Mouse (Mus musculus) megakaryocyte, embryonic 14.5 days (primary cell): Measurements from ENCODE around the gene Frs2. TPM values are rescaled to one million over a fixed set of nuclear protein-coding genes. Genes with fewer than 3 reads are reported as not detected.

Source experiments
- H3K27me3 ChIP-seq: replicated peaks from 2 replicates; pipeline ENCODE3; 2012; ENCODE audit warnings: inconsistent platforms
- H3K36me3 ChIP-seq: replicated peaks from 2 replicates; pipeline ENCODE3; 2012; ENCODE audit warnings: low read length, inconsistent platforms, mixed read lengths
- H3K4me1 ChIP-seq: 2 replicates; pipeline ENCODE4 v1.6.1; 2012; ENCODE audit warnings: inconsistent platforms
- H3K4me3 ChIP-seq: replicated peaks from 2 replicates; pipeline ENCODE3; 2012; ENCODE audit warnings: moderate library complexity, mild to moderate bottlenecking, inconsistent platforms
- H3K9me3 ChIP-seq: 2 replicates; pipeline ENCODE4 v1.6.1; 2012; ENCODE audit warnings: inconsistent platforms
- FLI1 ChIP-seq: IDR thresholded peaks from 2 replicates; pipeline ENCODE4 v1.6.1; 2012; ENCODE audit warnings: low read length, inconsistent platforms, mixed read lengths
- GATA1 ChIP-seq: IDR thresholded peaks from 3 replicates; pipeline ENCODE4 v1.6.1; 2012; ENCODE audit warnings: mixed read lengths, low read length, inconsistent platforms, borderline replicate concordance
- polyA plus RNA-seq: library from polyadenylated mRNA; stranded (reverse); fragments of >175 nt; gene quantifications from 2 replicates; pipeline ENCODE4 v1.2.3, GENCODE M21; 2012; ENCODE audit warnings: low replicate concordance; ENCODE audit not compliant: insufficient read depth

Gene Frs2
- polyA plus RNA-seq, 1 experiment, result 1.5 TPM

- no peak overlapping the region for H3K4me3 ChIP-seq
- peaks cover 19% of the 10 kb centered on the region for H3K36me3 ChIP-seq
- peaks cover 93% of the 10 kb centered on the region for H3K4me1 ChIP-seq
- no peak for TF ChIP-seq FLI1
- H3K27me3 ChIP-seq, result no peaks in the 10 kb centered on the region
- H3K9me3 ChIP-seq, result no peaks in the 10 kb centered on the region
Observed at GRCm38 (mm10) chr10:117110271-117110670, 38.1 kb downstream of the Frs2 start.

- Histone ChIP-seq H3K4me3 (peak overlapping the region; percentile 82), H3K9me3 (no peaks in the 10 kb centered on the region), H3K27me3 (no peaks in the 10 kb centered on the region), H3K36me3 (peaks cover 22% of the 10 kb centered on the region), H3K4me1 (peaks cover 93% of the 10 kb centered on the region)
- TF ChIP-seq GATA1, result no peak
- no peak for TF ChIP-seq FLI1
Observed at GRCm38 (mm10) chr10:117106686-117107085, 41.6 kb downstream of the Frs2 start.

- TF ChIP-seq GATA1 (no peak), FLI1 (no peak)
- no peaks in the 10 kb centered on the region for H3K9me3 ChIP-seq
- peaks cover 22% of the 10 kb centered on the region for H3K36me3 ChIP-seq
- peak overlapping the region; percentile 35 for H3K4me3 ChIP-seq
- H3K27me3 ChIP-seq, result no peaks in the 10 kb centered on the region
- peaks cover 88% of the 10 kb centered on the region for H3K4me1 ChIP-seq
Observed at GRCm38 (mm10) chr10:117106244-117106643, 42.1 kb downstream of the Frs2 start.

- Histone ChIP-seq H3K9me3 (no peaks in the 10 kb centered on the region), H3K4me3 (peak overlapping the region; percentile 88), H3K4me1 (peaks cover 81% of the 10 kb centered on the region), H3K36me3 (peaks cover 26% of the 10 kb centered on the region), H3K27me3 (no peaks in the 10 kb centered on the region)
- TF ChIP-seq FLI1, result no peak
- no peak for TF ChIP-seq GATA1
Observed at GRCm38 (mm10) chr10:117105015-117105414, 43.3 kb downstream of the Frs2 start.

GRCm38 (mm10) chr10:117103854-117104598 is 44.3 kb downstream of the Frs2 start:
- H3K36me3 ChIP-seq, result peaks cover 26% of the 10 kb centered on the region
- H3K4me1 ChIP-seq, result peaks cover 81% of the 10 kb centered on the region
- H3K9me3 ChIP-seq, result no peaks in the 10 kb centered on the region
- TF ChIP-seq GATA1, result no peak
- peak overlapping the region; percentile 60 for H3K4me3 ChIP-seq
- no peaks in the 10 kb centered on the region for H3K27me3 ChIP-seq

- H3K36me3 ChIP-seq, result peaks cover 50% of the 10 kb centered on the region
Observed at GRCm38 (mm10) chr10:117100175-117100574, 48.2 kb downstream of the Frs2 start.

GRCm38 (mm10) chr10:117097116-117097698 is 51.1 kb downstream of the Frs2 start:
- no peaks in the 10 kb centered on the region for H3K27me3 ChIP-seq
- peaks cover 71% of the 10 kb centered on the region for H3K36me3 ChIP-seq
- no peak overlapping the region for H3K4me3 ChIP-seq
- no peaks in the 10 kb centered on the region for H3K9me3 ChIP-seq
- peaks cover 75% of the 10 kb centered on the region for H3K4me1 ChIP-seq
- no peak for TF ChIP-seq GATA1
- no peak for TF ChIP-seq FLI1

More at GRCm38 (mm10) chr10:117100175-117100574, 48.2 kb downstream of the Frs2 start:
- H3K27me3 ChIP-seq, result no peaks in the 10 kb centered on the region
- H3K9me3 ChIP-seq, result no peaks in the 10 kb centered on the region
- peaks cover 77% of the 10 kb centered on the region for H3K4me1 ChIP-seq
- TF ChIP-seq GATA1 (no peak), FLI1 (no peak)
- H3K4me3 ChIP-seq, result no peak overlapping the region

- TF ChIP-seq GATA1 (no peak), FLI1 (no peak)
- Histone ChIP-seq H3K4me3 (no peak overlapping the region), H3K36me3 (peaks cover 76% of the 10 kb centered on the region), H3K4me1 (peaks cover 81% of the 10 kb centered on the region), H3K27me3 (no peaks in the 10 kb centered on the region), H3K9me3 (no peaks in the 10 kb centered on the region)
Observed at GRCm38 (mm10) chr10:117096096-117096495, 52.2 kb downstream of the Frs2 start.

- H3K4me3 ChIP-seq, result peak overlapping the region; percentile 79
- no peaks in the 10 kb centered on the region for H3K27me3 ChIP-seq
- H3K9me3 ChIP-seq, result no peaks in the 10 kb centered on the region
- no peak for TF ChIP-seq FLI1
- TF ChIP-seq GATA1, result no peak
- H3K4me1 ChIP-seq, result peaks cover 80% of the 10 kb centered on the region
- H3K36me3 ChIP-seq, result peaks cover 76% of the 10 kb centered on the region
Observed at GRCm38 (mm10) chr10:117094504-117095329, 53.6 kb downstream of the Frs2 start.

GRCm38 (mm10) chr10:117089628-117090027 is 58.7 kb downstream of the Frs2 start:
- no peaks in the 10 kb centered on the region for H3K27me3 ChIP-seq
- H3K4me3 ChIP-seq, result no peak overlapping the region
- H3K36me3 ChIP-seq, result peaks cover 81% of the 10 kb centered on the region
- H3K4me1 ChIP-seq, result peaks cover 44% of the 10 kb centered on the region
- TF ChIP-seq FLI1 (no peak), GATA1 (no peak)
- no peaks in the 10 kb centered on the region for H3K9me3 ChIP-seq
